Mouse (Mus musculus) urinary bladder, adult 18-20 months (tissue): Measurements from ENCODE around the gene Gm10959.
"Not testable (repeated sequence)": the region's sequence is repeated elsewhere in the genome, so short reads cannot be mapped to it uniquely, and the experiment has no call there.

Experiments used
- DNase-seq, 2 experiments: peaks; one replicate each; pipeline ENCODE4 v3.0.0; 2022; ENCODE audit warnings: low spot score in 2 of 2, mixed read lengths in 2 of 2

The Gm10959 gene

GRCm38 (mm10) chr3:122919260-122919659 lies at the start of gene Gm10959:
Gene Gm10959, minus strand, starts transcription at chr3:122919360.
- no peak for DNase-seq

GRCm38 (mm10) chr3:122968391-122968790 lies 49.2 kb upstream of the Gm10959 start:
- DNase-seq: no peak

- DNase-seq: no peak
Measured at GRCm38 (mm10) chr3:122964301-122964700, 45.1 kb upstream of the Gm10959 start.

GRCm38 (mm10) chr3:122950129-122950528 lies 31.0 kb upstream of the Gm10959 start:
- DNase-seq: no peak

GRCm38 (mm10) chr3:122943387-122943890 lies 24.3 kb upstream of the Gm10959 start:
- no peak for DNase-seq

GRCm38 (mm10) chr3:122939215-122939614 lies 20.1 kb upstream of the Gm10959 start:
- DNase-seq: no peak

- DNase-seq: not testable (repeated sequence)
Measured at GRCm38 (mm10) chr3:122937176-122937575, 18.0 kb upstream of the Gm10959 start.

GRCm38 (mm10) chr3:122932466-122932865 lies 13.3 kb upstream of the Gm10959 start:
- no peak for DNase-seq

GRCm38 (mm10) chr3:122929723-122930122 lies 10.6 kb upstream of the Gm10959 start:
- DNase-seq: no peak

- DNase-seq: peak; percentile 97
Measured at GRCm38 (mm10) chr3:122924009-122924914, 5.1 kb upstream of the Gm10959 start, which contains the start of gene 1810037I17Rik. Gene 1810037I17Rik, plus strand, starts transcription at chr3:122924203.

- DNase-seq: no peak
Measured at GRCm38 (mm10) chr3:122923147-122923546, 4.0 kb upstream of the Gm10959 start.

- DNase-seq: no peak
Measured at GRCm38 (mm10) chr3:122921676-122922527, 2.7 kb upstream of the Gm10959 start.

GRCm38 (mm10) chr3:122920572-122921435 lies 1.6 kb upstream of the Gm10959 start:
- peak; percentile 66 to 71 for DNase-seq

GRCm38 (mm10) chr3:122918672-122919071 lies 488 bp downstream of the Gm10959 start:
- no peak for DNase-seq

GRCm38 (mm10) chr3:122916191-122916680 lies 2.9 kb downstream of the Gm10959 start:
- no peak for DNase-seq

GRCm38 (mm10) chr3:122915493-122915892 lies 3.7 kb downstream of the Gm10959 start:
- DNase-seq: no peak

GRCm38 (mm10) chr3:122907841-122908240 lies 11.3 kb downstream of the Gm10959 start:
- no peak for DNase-seq

- peak; percentile 18 to 38 for DNase-seq
Measured at GRCm38 (mm10) chr3:122903746-122904433, 15.3 kb downstream of the Gm10959 start.

- DNase-seq: no peak
Measured at GRCm38 (mm10) chr3:122898254-122898653, 20.9 kb downstream of the Gm10959 start.

- no peak for DNase-seq
Measured at GRCm38 (mm10) chr3:122895189-122895731, 23.9 kb downstream of the Gm10959 start.
